Mouse (Mus musculus) hindbrain, embryonic 16.5 days (tissue): ENCODE data around the gene Islr. TPM values are rescaled to one million over a fixed set of nuclear protein-coding genes. Genes with fewer than 3 reads are reported as not detected.
"Not testable (repeated sequence)": the region's sequence is repeated elsewhere in the genome, so short reads cannot be mapped to it uniquely, and the experiment has no call there.

ENCODE experiments used
- ATAC-seq: fragments of 200-750 bp; cut with Nextera tagmentation; 2 replicates; pipeline ENCODE4 v1.8.0; 2017; ENCODE audit warnings: moderate TSS enrichment, moderate library complexity
- H3K27ac ChIP-seq: fragments of 300-500 bp; sonication (generic); 2 replicates; pipeline ENCODE4 v1.5.1; 2014; ENCODE audit warnings: low read depth, mild to moderate bottlenecking, control low read depth, low read length, moderate library complexity
- H3K27me3 ChIP-seq: fragments of 300-500 bp; sonication (generic); replicated peaks from 2 replicates; pipeline ENCODE4 v1.6.1; 2014; ENCODE audit warnings: low read length; ENCODE audit not compliant: control insufficient read depth, insufficient read depth
- H3K36me3 ChIP-seq: fragments of 300-500 bp; sonication (generic); 2 replicates; pipeline ENCODE4 v1.6.1; 2014; ENCODE audit warnings: mild to moderate bottlenecking, low read length, moderate library complexity, mixed read lengths; ENCODE audit not compliant: control insufficient read depth, insufficient read depth
- H3K4me1 ChIP-seq: fragments of 300-500 bp; sonication (generic); 2 replicates; pipeline ENCODE4 v1.6.1; 2014; ENCODE audit warnings: low read depth, low read length; ENCODE audit not compliant: control insufficient read depth, insufficient read depth
- H3K4me2 ChIP-seq: fragments of 300-500 bp; sonication (generic); 2 replicates; pipeline ENCODE4 v1.6.1; 2014; ENCODE audit warnings: mild to moderate bottlenecking, low read length, control low read depth, moderate library complexity
- H3K4me3 ChIP-seq: fragments of 300-500 bp; sonication (generic); 2 replicates; pipeline ENCODE4 v1.5.1; 2014; ENCODE audit warnings: mild to moderate bottlenecking, low read length, control low read depth, moderate library complexity
- H3K9ac ChIP-seq: fragments of 300-500 bp; sonication (generic); 2 replicates; pipeline ENCODE4 v1.6.1; 2014; ENCODE audit warnings: low read depth, mild to moderate bottlenecking, control low read depth, low read length, moderate library complexity
- H3K9me3 ChIP-seq: fragments of 300-500 bp; sonication (generic); 2 replicates; pipeline ENCODE4 v1.6.1; 2014; ENCODE audit warnings: mild to moderate bottlenecking, low read length, moderate library complexity; ENCODE audit not compliant: control insufficient read depth
- WGBS: fragments of 180-500 bp; shearing (Covaris S2); extraction: QIAGEN DNeasy Blood & Tissue Kit; methylation state at CpG from one replicate; pipeline ENCODE4 v1.1.7; 2014; 5-methylcytosine and 5-hydroxymethylcytosine counted together
- polyA plus RNA-seq: library from polyadenylated mRNA; unstranded; fragments of >200 nt; fragmentation: Nextera tagmentation; extraction: Ambion mirVana; gene quantifications from 2 replicates; pipeline ENCODE4 v1.2.1, GENCODE M21; 2015

The Islr gene
- 40.4 and 50.5 TPM in 2 replicates for polyA plus RNA-seq

GRCm38 (mm10) chr9:58203516-58204447 is at the start of gene Islr, which contains the start of gene Islr2:
TSS of gene Islr (minus strand) at chr9:58204306.
TSS of gene Islr2 (minus strand) at chr9:58204319.
- Histone ChIP-seq H3K4me3 (peak within 1 kb of the TSS; percentile 32), H3K9me3 (no peaks in the 10 kb centered on the region), H3K27me3 (peaks cover 38% of the 10 kb centered on the region), H3K4me1 (peaks cover 23% of the 10 kb centered on the region), H3K27ac (peak within 1 kb of the TSS; percentile 75), H3K4me2 (peak within 1 kb of the TSS; percentile 72), H3K9ac (peak within 1 kb of the TSS; percentile 55), H3K36me3 (no peaks in the 10 kb centered on the region)
- ATAC-seq: peak; percentile 53
- 2% methylated on average over 42 of the region's 42 CpGs for WGBS

DNA sequence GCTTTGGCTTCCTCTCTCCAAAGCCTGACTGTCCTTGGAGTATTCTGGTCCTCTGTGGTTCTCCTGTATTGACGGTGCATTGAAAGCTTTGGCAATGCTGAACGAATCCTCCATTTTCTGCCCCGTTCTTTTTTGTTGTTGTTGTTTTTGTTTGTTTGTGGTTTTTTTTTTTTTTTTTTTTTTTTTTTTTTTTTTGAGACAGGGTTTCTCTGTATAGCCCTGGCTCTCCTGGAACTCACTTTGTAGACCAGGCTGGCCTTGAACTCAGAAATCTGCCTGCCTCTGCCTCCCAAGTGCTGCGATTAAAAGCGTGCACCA is 49.7 kb upstream of the Islr start:
- not testable (repeated sequence) for ATAC-seq, H3K4me1 ChIP-seq, H3K9me3 ChIP-seq, H3K27me3 ChIP-seq
- WGBS: 72% methylated on average over 5 of the region's 5 CpGs
- peak overlapping the region; percentile 89 for H3K4me3 ChIP-seq
- peaks cover 17% of the 10 kb centered on the region for H3K36me3 ChIP-seq
- H3K27ac ChIP-seq: peak overlapping the region; percentile 78
- peak overlapping the region; percentile 65 for H3K4me2 ChIP-seq
- peak overlapping the region; percentile 87 for H3K9ac ChIP-seq

GRCm38 (mm10) chr9:58253033-58253804 is 49.1 kb upstream of the Islr start, which contains the start of gene Stoml1:
TSS of gene Stoml1 (plus strand) at chr9:58253164.
- H3K9ac ChIP-seq: peak within 1 kb of the TSS; percentile 87
- H3K4me3 ChIP-seq: peak within 1 kb of the TSS; percentile 89
- H3K27me3 ChIP-seq: no peaks in the 10 kb centered on the region
- no peaks in the 10 kb centered on the region for H3K9me3 ChIP-seq
- ATAC-seq: peak; percentile 97
- under 1% methylated on average over 31 of the region's 31 CpGs for WGBS
- peak within 1 kb of the TSS; percentile 65 for H3K4me2 ChIP-seq
- peaks cover 8% of the 10 kb centered on the region for H3K4me1 ChIP-seq
- peak within 1 kb of the TSS; percentile 78 for H3K27ac ChIP-seq
- peaks cover 12% of the 10 kb centered on the region for H3K36me3 ChIP-seq

GRCm38 (mm10) chr9:58250730-58251129 is 46.6 kb upstream of the Islr start:
- H3K27ac ChIP-seq, H3K36me3 ChIP-seq, H3K9ac ChIP-seq, H3K4me3 ChIP-seq, ATAC-seq, H3K9me3 ChIP-seq, H3K27me3 ChIP-seq, H3K4me2 ChIP-seq: not testable (repeated sequence)
- H3K4me1 ChIP-seq: peaks cover 16% of the 10 kb centered on the region
- 87% methylated on average over 1 of the region's 1 CpGs for WGBS

DNA sequence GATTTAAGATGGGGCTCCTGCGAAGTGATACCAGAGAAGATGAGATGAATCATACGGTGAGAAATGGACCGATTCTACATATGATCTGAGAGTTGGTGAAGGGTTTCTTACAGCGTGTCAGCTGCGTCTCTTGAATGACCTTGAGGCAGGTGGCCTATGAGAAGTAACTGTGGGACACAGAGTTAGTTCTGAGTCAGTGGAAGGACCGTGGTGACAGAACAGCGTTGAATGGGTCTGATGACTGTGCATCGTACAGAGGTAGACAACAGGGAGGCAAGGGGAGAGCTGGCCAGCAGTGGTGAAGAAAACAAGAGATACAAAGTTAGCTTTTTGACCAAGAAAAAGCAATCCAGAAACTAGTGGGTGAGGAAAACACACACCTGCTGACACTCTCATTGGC is 46.2 kb upstream of the Islr start:
- peaks cover 16% of the 10 kb centered on the region for H3K4me1 ChIP-seq
- H3K9me3 ChIP-seq: no peaks in the 10 kb centered on the region
- no peak overlapping the region for H3K4me3 ChIP-seq
- H3K9ac ChIP-seq: no peak overlapping the region
- H3K36me3 ChIP-seq: no peaks in the 10 kb centered on the region
- ATAC-seq: no peak
- H3K4me2 ChIP-seq: peak overlapping the region; percentile 61
- no peak overlapping the region for H3K27ac ChIP-seq
- H3K27me3 ChIP-seq: no peaks in the 10 kb centered on the region
- 76% methylated on average over 8 of the region's 8 CpGs for WGBS

DNA sequence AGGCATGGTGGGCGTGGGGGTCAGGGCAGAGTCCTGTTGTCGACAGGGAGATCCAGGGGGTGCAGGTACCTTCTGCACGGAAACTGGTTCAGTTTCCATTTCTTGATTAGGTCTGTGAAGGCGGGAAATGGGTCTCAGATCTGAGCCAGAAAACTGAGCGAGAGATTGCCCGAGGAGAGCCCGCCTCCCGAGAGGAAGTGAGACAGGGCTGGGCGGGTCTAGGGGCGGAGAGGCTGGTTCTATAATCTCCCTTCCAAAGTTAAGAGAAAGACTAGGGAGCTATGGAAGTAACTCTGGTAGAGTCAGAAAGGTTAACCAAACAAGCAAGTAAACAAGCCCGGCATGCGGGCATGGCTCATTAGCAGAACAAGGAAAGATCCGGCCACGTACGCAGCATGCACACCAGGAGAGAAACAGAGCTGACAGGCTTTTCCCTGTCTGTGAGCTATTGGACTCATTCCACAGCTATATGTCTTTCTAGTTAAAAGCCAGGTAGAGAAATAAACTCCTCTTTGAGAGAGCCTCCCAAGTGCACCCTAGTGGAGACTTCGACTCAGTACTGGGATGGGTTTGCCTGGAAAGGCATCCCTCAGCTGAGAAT is 45.6 kb upstream of the Islr start, which contains the start of gene Pml:
Pml (minus strand) TSS at position 195 of the 601 bp plus-strand sequence.
- Histone ChIP-seq H3K4me3 (peak within 1 kb of the TSS; percentile 45), H3K27ac (peak within 1 kb of the TSS; percentile 73), H3K9ac (peak within 1 kb of the TSS; percentile 59), H3K9me3 (no peaks in the 10 kb centered on the region), H3K36me3 (no peaks in the 10 kb centered on the region), H3K4me2 (peak within 1 kb of the TSS; percentile 61), H3K27me3 (no peaks in the 10 kb centered on the region), H3K4me1 (peaks cover 12% of the 10 kb centered on the region)
- WGBS: 2% methylated on average over 16 of the region's 16 CpGs
- 0 out of 2 replicates have a peak, but pooled peaks have one; percentile 29 for ATAC-seq

GRCm38 (mm10) chr9:58248746-58249413 is 44.8 kb upstream of the Islr start:
- H3K9ac ChIP-seq: peak overlapping the region; percentile 59

DNA sequence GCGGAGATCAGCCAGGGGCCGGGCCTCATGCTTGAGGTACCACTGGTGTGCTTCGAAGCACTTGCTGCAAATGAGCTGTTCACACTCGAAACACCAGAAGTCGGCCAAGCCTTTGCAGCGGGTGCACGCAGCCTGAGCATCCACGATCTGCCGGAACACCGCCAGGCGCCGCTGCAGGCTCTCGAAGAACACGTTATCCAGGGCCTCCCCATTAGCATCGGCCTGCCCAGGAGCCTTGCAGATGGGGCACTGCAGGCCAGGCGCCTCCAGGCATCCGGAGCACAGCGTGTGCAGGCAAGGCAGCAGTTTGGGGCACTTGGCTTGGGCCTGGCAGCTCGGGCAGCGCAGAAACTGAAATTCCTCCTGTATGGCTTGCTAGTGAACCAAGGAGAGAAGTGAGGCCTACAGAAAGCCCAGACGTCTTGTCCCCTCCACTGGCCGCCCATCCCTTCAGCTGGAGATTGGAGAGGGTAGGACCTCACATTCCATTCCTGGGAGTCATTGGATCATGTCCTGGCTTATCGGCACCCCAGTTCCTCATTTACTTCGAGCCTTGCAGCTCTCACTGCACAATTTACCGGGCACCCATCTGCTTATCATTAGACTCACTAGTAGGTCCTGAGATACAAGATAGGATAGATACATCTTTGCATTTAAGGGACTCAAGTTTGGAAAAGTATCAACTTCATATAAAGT is 43.1 kb upstream of the Islr start:
- WGBS: 14% methylated on average over 25 of the region's 25 CpGs
- Histone ChIP-seq H3K4me2 (peak overlapping the region; percentile 41), H3K27ac (peak overlapping the region; percentile 11; the same call in 1 of the 2 replicates)

More at GRCm38 (mm10) chr9:58248746-58249413, 44.8 kb upstream of the Islr start:
- Histone ChIP-seq H3K27me3 (no peaks in the 10 kb centered on the region), H3K36me3 (no peaks in the 10 kb centered on the region), H3K4me2 (peak overlapping the region; percentile 61), H3K27ac (no peak overlapping the region), H3K4me1 (peaks cover 9% of the 10 kb centered on the region), H3K4me3 (peak overlapping the region; percentile 45), H3K9me3 (no peaks in the 10 kb centered on the region)
- ATAC-seq: no peak
- WGBS: 47% methylated on average over 7 of the region's 7 CpGs

More for the DNA sequence above, 43.1 kb upstream of the Islr start:
- peak overlapping the region; percentile 13; the same call in 1 of the 2 replicates for H3K4me3 ChIP-seq
- H3K36me3 ChIP-seq: no peaks in the 10 kb centered on the region
- peak overlapping the region; percentile 60 for H3K9ac ChIP-seq
- no peaks in the 10 kb centered on the region for H3K9me3 ChIP-seq
- peak; percentile 87 for ATAC-seq
- no peaks in the 10 kb centered on the region for H3K27me3 ChIP-seq
- peaks cover 11% of the 10 kb centered on the region for H3K4me1 ChIP-seq
